Mouse (Mus musculus): ENCODE data around the gene Ube2l6. TPM values are rescaled to one million over a fixed set of nuclear protein-coding genes. Genes with fewer than 3 reads are reported as not detected.

Gene Ube2l6
- polyA plus RNA-seq, 1 experiment from 2014 or later: 19.5 TPM

DNA sequence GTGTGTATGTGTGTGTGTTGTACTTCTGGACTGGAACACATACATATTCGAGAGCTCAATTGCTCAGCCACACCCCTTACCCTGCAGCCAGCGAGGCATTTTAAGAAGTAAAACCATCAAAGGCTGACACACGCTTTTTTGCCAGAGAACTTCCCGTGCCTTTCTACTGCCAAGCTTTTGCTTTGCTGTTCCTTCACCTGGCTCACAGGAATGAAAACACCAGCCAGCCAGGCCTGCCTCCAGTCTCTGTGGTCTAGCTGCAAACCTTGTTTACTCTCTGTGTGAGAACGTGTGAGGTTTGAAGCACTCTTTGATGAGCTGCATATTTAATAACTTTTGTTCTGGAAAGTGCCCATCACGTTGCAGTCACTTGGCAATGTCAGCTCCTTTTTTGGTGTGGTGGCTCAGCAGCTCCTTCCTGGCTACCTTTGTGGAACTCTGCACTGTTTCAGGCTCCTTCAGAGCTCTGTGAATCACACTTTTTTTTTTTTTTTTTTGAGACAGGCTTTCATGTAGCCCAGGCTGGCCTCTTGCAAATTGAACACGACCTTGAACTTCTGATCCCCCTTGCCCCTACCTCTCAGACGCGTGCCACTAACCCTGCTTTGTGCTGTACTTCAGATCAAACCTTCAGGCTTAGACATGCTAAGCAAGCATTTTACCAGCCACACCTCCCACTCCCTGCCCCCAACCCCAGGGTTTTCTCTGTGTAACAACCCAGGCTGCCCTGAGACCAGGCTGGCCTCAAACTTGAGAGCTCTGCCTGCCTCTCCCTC, 39.4 kb downstream of the Ube2l6 start:
- H3K4me1 ChIP-seq (ENCODE audit: control insufficient read depth, insufficient read depth, low read length): peaks cover 14% of the 10 kb centered on the region
- no peak for DNase-seq
- no peaks in the 10 kb centered on the region for H3K36me3 ChIP-seq (ENCODE audit: control insufficient read depth, insufficient read depth, low read length)
- H3K27ac ChIP-seq (replicated peaks; ENCODE audit: low read depth, low read length): no peak overlapping the region
- H3K4me2 ChIP-seq (ENCODE audit: low read length): no peak overlapping the region
- ATAC-seq (ENCODE audit: low FRiP score, low TSS enrichment): no peak
- no peaks in the 10 kb centered on the region for H3K9me3 ChIP-seq (ENCODE audit: control insufficient read depth, low read length)
- H3K9ac ChIP-seq (replicated peaks; ENCODE audit: low read length): no peak overlapping the region
- 26% methylated on average over 9 of the region's 9 CpGs for WGBS
- peaks cover 44% of the 10 kb centered on the region for H3K27me3 ChIP-seq (ENCODE audit: control insufficient read depth, insufficient read depth, low read length)
- H3K4me3 ChIP-seq (replicated peaks; ENCODE audit: low read depth, low read length): no peak overlapping the region

DNA sequence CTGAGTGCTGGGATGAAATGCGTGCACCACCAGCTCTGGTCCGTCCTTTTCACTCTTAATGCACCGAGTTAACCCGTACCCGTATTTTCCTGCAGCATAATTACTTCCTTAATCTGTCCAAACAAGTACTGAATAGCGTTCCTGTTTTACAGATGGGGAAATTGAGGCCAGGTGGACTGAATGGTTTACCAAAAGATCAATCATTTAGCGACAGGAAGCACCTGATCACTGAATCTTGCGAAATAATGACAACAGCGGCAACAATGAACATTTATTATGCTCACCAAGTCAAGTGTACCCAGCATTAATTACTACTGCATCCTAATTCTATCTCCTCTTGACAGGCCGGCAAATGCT, 39.9 kb downstream of the Ube2l6 start, which contains the start of gene Slc43a1:
Gene Slc43a1 (plus strand): TSS at position 258 of the 357 bp plus-strand sequence.
- H3K4me2 ChIP-seq (ENCODE audit: low read length): peak within 1 kb of the TSS; percentile 88
- H3K4me3 ChIP-seq (replicated peaks; ENCODE audit: low read depth, low read length): peak within 1 kb of the TSS; percentile 50
- DNase-seq (no peak), ATAC-seq (ENCODE audit: low FRiP score, low TSS enrichment) (no peak)
- no peaks in the 10 kb centered on the region for H3K9me3 ChIP-seq (ENCODE audit: control insufficient read depth, low read length)
- H3K4me1 ChIP-seq (ENCODE audit: control insufficient read depth, insufficient read depth, low read length): peaks cover 14% of the 10 kb centered on the region
- WGBS: 21% methylated on average over 10 of the region's 10 CpGs
- H3K9ac ChIP-seq (replicated peaks; ENCODE audit: low read length): peak within 1 kb of the TSS; percentile 50
- H3K36me3 ChIP-seq (ENCODE audit: control insufficient read depth, insufficient read depth, low read length): no peaks in the 10 kb centered on the region
- H3K27me3 ChIP-seq (ENCODE audit: control insufficient read depth, insufficient read depth, low read length): peaks cover 44% of the 10 kb centered on the region
- H3K27ac ChIP-seq (replicated peaks; ENCODE audit: low read depth, low read length): no peak within 1 kb of the TSS

DNA sequence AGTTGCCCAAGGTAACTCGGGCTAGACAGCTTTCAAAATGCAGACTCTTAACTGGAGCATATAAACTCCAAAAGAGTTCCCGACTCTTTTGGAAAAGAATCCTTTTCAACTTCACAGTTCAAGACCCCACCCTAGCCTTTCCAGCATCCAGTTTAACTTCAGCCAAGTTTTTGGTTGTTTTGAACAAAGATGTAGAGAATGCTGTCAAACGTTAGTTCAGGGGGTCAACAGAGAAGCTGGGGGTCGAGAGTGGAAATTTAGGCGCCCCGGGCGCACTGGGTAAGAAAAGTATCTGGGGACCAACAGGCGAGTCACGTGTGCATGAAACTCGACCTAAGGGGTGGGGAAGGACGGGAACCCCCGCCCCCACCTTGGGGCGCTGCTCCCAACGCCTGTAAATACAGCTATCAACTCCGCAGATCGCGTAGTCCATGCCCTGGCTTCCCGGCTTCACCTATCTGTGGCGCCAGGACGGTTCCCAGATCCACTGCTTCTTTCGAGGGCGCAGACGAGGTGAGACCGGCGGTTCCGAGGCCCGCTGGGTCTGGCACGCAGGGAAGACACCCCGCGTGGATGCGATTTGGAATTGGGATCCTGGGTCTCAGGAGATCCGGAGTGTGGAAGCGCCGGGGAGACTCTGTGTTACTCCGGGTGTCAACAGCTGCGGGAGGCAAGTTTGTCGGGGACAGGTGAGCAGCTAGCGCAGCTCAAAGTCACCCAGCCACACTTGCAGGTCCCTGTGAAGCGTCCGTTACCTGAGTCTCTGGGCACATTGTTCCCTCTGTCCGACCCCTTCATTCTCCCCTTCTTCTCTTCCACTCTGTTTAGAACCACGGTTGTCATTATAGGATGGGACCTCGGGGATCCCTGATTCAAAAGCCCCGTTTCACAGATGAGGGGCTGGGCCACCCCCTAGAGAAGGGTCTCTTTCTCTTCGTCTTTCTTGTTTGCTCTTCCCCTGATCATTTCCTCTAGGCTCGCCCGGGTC, 40.7 kb downstream of the Ube2l6 start:
- ATAC-seq (ENCODE audit: low FRiP score, low TSS enrichment): no peak
- Histone ChIP-seq H3K9ac (replicated peaks; ENCODE audit: low read length) (peak overlapping the region; percentile 50), H3K4me1 (ENCODE audit: control insufficient read depth, insufficient read depth, low read length) (peaks cover 14% of the 10 kb centered on the region), H3K27me3 (ENCODE audit: control insufficient read depth, insufficient read depth, low read length) (peaks cover 44% of the 10 kb centered on the region), H3K4me3 (replicated peaks; ENCODE audit: low read depth, low read length) (peak overlapping the region; percentile 50), H3K36me3 (ENCODE audit: control insufficient read depth, insufficient read depth, low read length) (no peaks in the 10 kb centered on the region), H3K9me3 (ENCODE audit: control insufficient read depth, low read length) (no peaks in the 10 kb centered on the region), H3K27ac (replicated peaks; ENCODE audit: low read depth, low read length) (no peak overlapping the region), H3K4me2 (ENCODE audit: low read length) (peak overlapping the region; percentile 88)
- WGBS: under 1% methylated on average over 47 of the region's 47 CpGs
- DNase-seq: peak; percentile 25

DNA sequence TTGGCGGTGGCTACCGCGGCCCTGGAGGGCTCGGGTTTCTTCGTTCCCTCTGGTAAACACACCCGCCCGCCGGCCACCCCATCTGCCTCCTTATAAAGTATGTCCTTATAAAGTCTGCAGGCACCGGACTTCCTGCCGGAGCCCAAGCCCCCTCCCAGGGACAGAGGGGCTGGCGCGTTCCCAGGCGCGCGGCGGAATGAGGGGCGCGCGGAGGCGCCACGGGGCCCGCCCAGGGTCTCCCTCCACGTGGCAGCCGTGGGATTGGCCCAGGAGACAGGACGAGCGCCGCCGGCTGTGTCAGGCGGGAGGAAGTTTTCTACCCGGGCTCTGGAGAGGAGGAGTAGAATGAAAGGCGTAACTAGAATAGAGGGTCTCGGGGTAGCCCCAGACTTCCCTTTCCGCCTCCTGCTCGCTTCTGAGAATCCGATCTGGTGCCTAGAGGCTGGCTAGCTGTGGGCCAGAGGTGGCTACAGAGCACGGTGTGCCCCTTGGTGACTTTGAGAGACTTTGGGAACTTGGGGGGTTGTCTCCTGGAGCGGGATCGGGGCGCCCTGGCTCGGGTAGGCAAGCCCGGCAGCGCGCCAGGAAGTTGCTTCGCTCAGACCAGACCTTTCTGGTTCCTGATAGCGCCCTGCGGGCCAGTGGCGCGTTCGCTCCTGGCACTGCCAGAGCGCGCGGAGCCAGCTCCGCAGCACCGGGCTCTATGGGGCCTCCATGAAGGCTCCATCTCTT, 41.6 kb downstream of the Ube2l6 start:
- no peaks in the 10 kb centered on the region for H3K36me3 ChIP-seq (ENCODE audit: control insufficient read depth, insufficient read depth, low read length)
- DNase-seq (peak; percentile 73), ATAC-seq (ENCODE audit: low FRiP score, low TSS enrichment) (peak; percentile 71)
- H3K4me2 ChIP-seq (ENCODE audit: low read length): peak overlapping the region; percentile 88
- peak overlapping the region; percentile 50 for H3K4me3 ChIP-seq (replicated peaks; ENCODE audit: low read depth, low read length)
- H3K27ac ChIP-seq (replicated peaks; ENCODE audit: low read depth, low read length): no peak overlapping the region
- H3K27me3 ChIP-seq (ENCODE audit: control insufficient read depth, insufficient read depth, low read length): peaks cover 44% of the 10 kb centered on the region
- H3K9ac ChIP-seq (replicated peaks; ENCODE audit: low read length): peak overlapping the region; percentile 50
- WGBS: under 1% methylated on average over 54 of the region's 54 CpGs
- peaks cover 14% of the 10 kb centered on the region for H3K4me1 ChIP-seq (ENCODE audit: control insufficient read depth, insufficient read depth, low read length)
- H3K9me3 ChIP-seq (ENCODE audit: control insufficient read depth, low read length): no peaks in the 10 kb centered on the region

DNA sequence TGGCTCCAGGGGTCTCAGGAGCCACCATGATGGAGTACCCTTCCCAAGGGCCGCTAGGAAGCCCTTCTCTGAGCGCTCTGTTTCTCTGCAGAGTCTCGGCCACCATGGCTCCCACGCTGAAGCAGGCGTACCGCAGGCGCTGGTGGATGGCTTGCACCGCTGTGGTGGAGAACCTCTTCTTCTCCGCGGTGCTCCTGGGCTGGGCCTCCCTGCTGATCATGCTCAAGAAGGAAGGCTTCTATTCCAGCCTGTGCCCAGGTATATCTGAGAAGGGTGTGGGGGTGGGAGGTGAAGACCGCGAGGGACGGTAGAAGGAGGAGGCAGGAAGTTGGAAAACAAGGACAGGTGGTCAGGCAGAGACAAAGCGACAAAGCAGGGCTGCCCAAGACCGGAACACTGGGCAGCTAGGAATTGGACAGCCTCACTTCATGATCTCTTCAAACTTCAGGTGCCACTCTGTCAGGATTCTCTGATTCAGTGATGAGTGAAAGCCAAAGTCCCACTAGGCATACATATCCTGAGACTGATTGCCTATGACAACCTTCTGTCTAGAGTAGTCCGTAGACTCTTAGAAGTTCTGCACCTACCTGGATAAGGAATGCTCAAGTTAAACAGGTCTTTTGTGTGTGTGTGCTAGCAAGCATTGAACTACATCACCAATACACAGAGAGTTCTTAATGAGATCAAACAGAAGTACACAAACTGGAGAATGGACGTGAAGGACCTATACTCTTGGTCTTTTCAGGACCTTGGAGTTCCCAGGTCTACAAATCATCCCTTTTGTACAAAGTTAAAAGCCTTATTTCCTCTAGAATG, 42.3 kb downstream of the Ube2l6 start:
- Histone ChIP-seq H3K9me3 (ENCODE audit: control insufficient read depth, low read length) (no peaks in the 10 kb centered on the region), H3K4me1 (ENCODE audit: control insufficient read depth, insufficient read depth, low read length) (peaks cover 14% of the 10 kb centered on the region), H3K27ac (replicated peaks; ENCODE audit: low read depth, low read length) (no peak overlapping the region), H3K36me3 (ENCODE audit: control insufficient read depth, insufficient read depth, low read length) (no peaks in the 10 kb centered on the region), H3K27me3 (ENCODE audit: control insufficient read depth, insufficient read depth, low read length) (peaks cover 44% of the 10 kb centered on the region), H3K9ac (replicated peaks; ENCODE audit: low read length) (peak overlapping the region; percentile 50; the same call in 1 of the 2 replicates), H3K4me3 (replicated peaks; ENCODE audit: low read depth, low read length) (peak overlapping the region; percentile 50), H3K4me2 (ENCODE audit: low read length) (peak overlapping the region; percentile 88)
- no peak; the same call in 1 of the 2 replicates for ATAC-seq (ENCODE audit: low FRiP score, low TSS enrichment)
- 11% methylated on average over 17 of the region's 17 CpGs for WGBS
- DNase-seq: no peak

DNA sequence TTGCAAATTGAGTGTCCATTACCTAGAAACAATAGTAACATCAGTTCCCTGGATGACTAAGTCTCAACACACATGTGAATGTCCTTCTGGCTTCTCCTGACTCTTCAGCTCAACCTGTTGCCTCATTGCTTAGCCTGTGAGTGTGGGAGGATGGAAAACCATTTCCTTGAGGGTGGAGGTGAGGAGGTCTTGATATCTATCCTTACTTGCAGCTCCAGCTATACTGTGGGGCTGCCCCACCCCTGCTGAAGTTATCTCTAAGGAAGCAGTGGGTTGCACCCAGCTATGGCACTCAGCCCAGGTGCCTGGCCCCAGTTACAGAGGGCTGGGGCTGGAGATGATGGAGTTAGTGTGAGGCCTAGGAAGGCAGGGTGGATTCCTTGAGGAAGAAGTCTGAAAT, 43.3 kb downstream of the Ube2l6 start:
- Histone ChIP-seq H3K4me3 (replicated peaks; ENCODE audit: low read depth, low read length) (no peak overlapping the region), H3K36me3 (ENCODE audit: control insufficient read depth, insufficient read depth, low read length) (no peaks in the 10 kb centered on the region), H3K4me1 (ENCODE audit: control insufficient read depth, insufficient read depth, low read length) (peaks cover 14% of the 10 kb centered on the region), H3K4me2 (ENCODE audit: low read length) (no peak overlapping the region), H3K9ac (replicated peaks; ENCODE audit: low read length) (no peak overlapping the region), H3K27me3 (ENCODE audit: control insufficient read depth, insufficient read depth, low read length) (peaks cover 44% of the 10 kb centered on the region), H3K27ac (replicated peaks; ENCODE audit: low read depth, low read length) (no peak overlapping the region), H3K9me3 (ENCODE audit: control insufficient read depth, low read length) (no peaks in the 10 kb centered on the region)
- DNase-seq (no peak), ATAC-seq (ENCODE audit: low FRiP score, low TSS enrichment) (no peak)

DNA sequence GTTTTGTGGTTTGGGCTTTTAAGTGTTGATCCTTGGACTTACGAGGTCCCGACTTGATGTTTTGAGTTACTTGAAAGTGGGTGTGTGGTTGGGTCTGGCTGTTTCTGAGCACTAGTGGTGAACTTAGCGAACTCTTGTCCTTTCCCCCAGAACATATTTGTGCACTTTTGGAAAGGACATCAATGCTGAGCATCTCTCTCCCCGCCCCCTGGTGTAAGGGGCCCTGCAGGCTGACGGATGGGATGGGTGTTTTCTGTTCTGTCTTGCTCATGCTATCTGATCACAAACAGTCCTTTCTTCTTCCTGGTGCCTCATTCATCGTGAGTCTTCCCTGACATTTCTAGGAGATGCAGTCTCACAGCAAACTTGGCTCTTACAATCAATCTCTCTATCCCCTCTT, 45.0 kb downstream of the Ube2l6 start:
- Histone ChIP-seq H3K4me2 (ENCODE audit: low read length) (no peak overlapping the region), H3K9me3 (ENCODE audit: control insufficient read depth, low read length) (no peaks in the 10 kb centered on the region), H3K36me3 (ENCODE audit: control insufficient read depth, insufficient read depth, low read length) (no peaks in the 10 kb centered on the region), H3K4me1 (ENCODE audit: control insufficient read depth, insufficient read depth, low read length) (peaks cover 14% of the 10 kb centered on the region), H3K9ac (replicated peaks; ENCODE audit: low read length) (no peak overlapping the region), H3K27ac (replicated peaks; ENCODE audit: low read depth, low read length) (no peak overlapping the region), H3K4me3 (replicated peaks; ENCODE audit: low read depth, low read length) (no peak overlapping the region), H3K27me3 (ENCODE audit: control insufficient read depth, insufficient read depth, low read length) (peaks cover 28% of the 10 kb centered on the region)
- DNase-seq (no peak), ATAC-seq (ENCODE audit: low FRiP score, low TSS enrichment) (no peak)
- 95% methylated on average over 6 of the region's 6 CpGs for WGBS

DNA sequence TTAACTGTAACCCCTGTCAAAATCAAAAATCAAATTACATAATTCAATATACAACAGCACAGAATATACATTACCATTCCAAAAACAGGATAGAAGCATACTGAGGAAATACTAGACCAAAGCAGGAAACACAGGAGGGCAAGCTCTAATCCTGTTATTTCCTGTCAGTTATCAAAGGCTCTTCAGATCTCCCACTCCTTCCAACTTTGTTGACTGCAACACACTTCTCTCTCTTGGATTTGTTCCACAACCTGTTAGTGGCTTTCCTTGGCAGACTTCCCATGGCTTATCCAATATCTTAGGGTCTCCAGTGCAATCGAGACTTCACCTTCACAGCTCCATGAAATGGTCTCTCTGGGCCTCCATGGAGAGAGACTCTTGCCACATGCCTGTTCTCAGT, 46.6 kb downstream of the Ube2l6 start:
- no peaks in the 10 kb centered on the region for H3K36me3 ChIP-seq (ENCODE audit: control insufficient read depth, insufficient read depth, low read length)
- no peak overlapping the region for H3K27ac ChIP-seq (replicated peaks; ENCODE audit: low read depth, low read length)
- H3K9ac ChIP-seq (replicated peaks; ENCODE audit: low read length): no peak overlapping the region
- WGBS: 93% methylated on average over 1 of the region's 1 CpGs
- DNase-seq (no peak), ATAC-seq (ENCODE audit: low FRiP score, low TSS enrichment) (no peak)
- no peak overlapping the region for H3K4me2 ChIP-seq (ENCODE audit: low read length)
- H3K9me3 ChIP-seq (ENCODE audit: control insufficient read depth, low read length): no peaks in the 10 kb centered on the region
- H3K4me1 ChIP-seq (ENCODE audit: control insufficient read depth, insufficient read depth, low read length): peaks cover 5% of the 10 kb centered on the region; the same call in 1 of the 2 replicates
- H3K27me3 ChIP-seq (ENCODE audit: control insufficient read depth, insufficient read depth, low read length): peaks cover 12% of the 10 kb centered on the region
- no peak overlapping the region for H3K4me3 ChIP-seq (replicated peaks; ENCODE audit: low read depth, low read length)
